Mouse (Mus musculus): ENCODE results near the gene Cfap157. TPM values are rescaled to one million over a fixed set of nuclear protein-coding genes. Genes with fewer than 3 reads are reported as not detected.

Cfap157 gene
- polyA plus RNA-seq, 1 experiment from 2014 or later: 0.75 TPM

DNA sequence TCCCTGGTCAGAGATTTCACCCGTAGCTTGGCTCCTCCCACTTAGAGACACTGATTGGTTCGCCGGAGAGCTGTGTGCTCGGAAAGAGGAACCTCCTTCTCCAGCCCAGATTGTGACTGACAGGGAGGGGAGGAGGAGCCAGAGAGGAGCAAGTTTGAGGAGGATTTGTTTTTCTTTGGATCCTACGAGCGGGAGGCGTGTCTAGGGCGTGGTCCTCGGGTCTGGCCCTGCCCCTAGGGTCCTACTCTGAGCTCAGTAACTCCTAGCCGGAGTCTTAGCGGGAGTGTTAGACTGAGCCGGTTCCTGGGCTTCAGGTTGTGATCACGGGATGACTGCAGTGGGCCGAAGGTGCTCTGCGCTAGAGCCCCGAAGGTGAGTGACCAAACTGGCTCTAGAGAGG lies 56.8 kb downstream of the Cfap157 start:
- no peaks in the 10 kb centered on the region; the same call in 1 of the 2 replicates for H3K36me3 ChIP-seq (ENCODE audit: control insufficient read depth, insufficient read depth, low read length)
- 1% methylated on average over 16 of the region's 16 CpGs for WGBS
- H3K4me1 ChIP-seq (ENCODE audit: control insufficient read depth, insufficient read depth, low read length): peaks cover 25% of the 10 kb centered on the region
- no peaks in the 10 kb centered on the region for H3K9me3 ChIP-seq (ENCODE audit: control insufficient read depth, low read depth, low read length)
- peak overlapping the region; percentile 51 for H3K4me2 ChIP-seq (replicated peaks; ENCODE audit: low read depth, low read length)
- peak overlapping the region; percentile 29 for H3K4me3 ChIP-seq (ENCODE audit: low read depth, low read length)
- no peaks in the 10 kb centered on the region for H3K27me3 ChIP-seq (ENCODE audit: control insufficient read depth, insufficient read depth, low read length)
- 0 out of 2 replicates have a peak overlapping the region, but pooled peaks have one; percentile 11 for H3K9ac ChIP-seq (replicated peaks; ENCODE audit: low read depth, low read length)
- peak overlapping the region; percentile 28; the same call in 1 of the 2 replicates for H3K27ac ChIP-seq (ENCODE audit: low read length)
- ATAC-seq (ENCODE audit: insufficient number of reproducible peaks, insufficient read depth, low FRiP score, low read depth): peak; percentile 93

Other genes starting within 250 kb of the Cfap157 start
- 10.6 and 14.0 TPM in 2 replicates for gene Fam102a, start 249.1 kb downstream of the Cfap157 start, polyA plus RNA-seq (2014; fragmentation: Nextera tagmentation; extraction: Ambion mirVana)
- gene Dpm2, start 213.6 kb downstream of the Cfap157 start, polyA plus RNA-seq (2014; fragmentation: Nextera tagmentation; extraction: Ambion mirVana): 122 TPM in 2 replicates
- gene Pip5kl1, start 209.6 kb downstream of the Cfap157 start, polyA plus RNA-seq (2014; fragmentation: Nextera tagmentation; extraction: Ambion mirVana): 0.46 and 1.4 TPM in 2 replicates
- 0.22 TPM in 1 of 2 replicates, not detected in the other for gene 9430097D07Rik, start 208.7 kb downstream of the Cfap157 start, polyA plus RNA-seq (2014; fragmentation: Nextera tagmentation; extraction: Ambion mirVana)
- 17.0 and 18.1 TPM in 2 replicates for gene St6galnac4, start 197.3 kb downstream of the Cfap157 start, polyA plus RNA-seq (2014; fragmentation: Nextera tagmentation; extraction: Ambion mirVana)
- 7.4 and 7.9 TPM in 2 replicates for gene St6galnac6, start 184.7 kb downstream of the Cfap157 start, polyA plus RNA-seq (2014; fragmentation: Nextera tagmentation; extraction: Ambion mirVana)
- 16.7 and 17.1 TPM in 2 replicates for gene Ak1, start 162.7 kb downstream of the Cfap157 start, polyA plus RNA-seq (2014; fragmentation: Nextera tagmentation; extraction: Ambion mirVana)
- 49.1 and 54.5 TPM in 2 replicates for gene Eng, start 137.8 kb downstream of the Cfap157 start, polyA plus RNA-seq (2014; fragmentation: Nextera tagmentation; extraction: Ambion mirVana)
- 25.9 and 27.1 TPM in 2 replicates for gene Fpgs, start 80.3 kb downstream of the Cfap157 start, polyA plus RNA-seq (2014; fragmentation: Nextera tagmentation; extraction: Ambion mirVana)
- gene Cdk9, start 71.4 kb downstream of the Cfap157 start, polyA plus RNA-seq (2014; fragmentation: Nextera tagmentation; extraction: Ambion mirVana): 78.6 and 80.8 TPM in 2 replicates
- 28.2 and 28.4 TPM in 2 replicates for gene Sh2d3c, start 63.4 kb downstream of the Cfap157 start, polyA plus RNA-seq (2014; fragmentation: Nextera tagmentation; extraction: Ambion mirVana)
- 0.67 and 0.77 TPM in 2 replicates for gene 6330409D20Rik, start 43.4 kb downstream of the Cfap157 start, polyA plus RNA-seq (2014; fragmentation: Nextera tagmentation; extraction: Ambion mirVana)
- gene Tor2a, start 27.2 kb downstream of the Cfap157 start, polyA plus RNA-seq (2014; fragmentation: Nextera tagmentation; extraction: Ambion mirVana): 71.3 and 75.7 TPM in 2 replicates
- gene Ttc16, start 8.8 kb downstream of the Cfap157 start, polyA plus RNA-seq (2014; fragmentation: Nextera tagmentation; extraction: Ambion mirVana): 0.13 and 0.64 TPM in 2 replicates
- 4.3 and 5.6 TPM in 2 replicates for gene Ptrh1, start 8.6 kb downstream of the Cfap157 start, polyA plus RNA-seq (2014; fragmentation: Nextera tagmentation; extraction: Ambion mirVana)
- 22.6 and 23.5 TPM in 2 replicates for gene Stxbp1, start 62.8 kb upstream of the Cfap157 start, polyA plus RNA-seq (2014; fragmentation: Nextera tagmentation; extraction: Ambion mirVana)
- gene Fam129b, start 91.7 kb upstream of the Cfap157 start, polyA plus RNA-seq (2014; fragmentation: Nextera tagmentation; extraction: Ambion mirVana): 31.9 and 34.7 TPM in 2 replicates
- gene Rpl12, start 177.1 kb upstream of the Cfap157 start, polyA plus RNA-seq (2014; fragmentation: Nextera tagmentation; extraction: Ambion mirVana): 232 and 269 TPM in 2 replicates
- gene Lrsam1, start 177.2 kb upstream of the Cfap157 start, polyA plus RNA-seq (2014; fragmentation: Nextera tagmentation; extraction: Ambion mirVana): 7.8 and 8.8 TPM in 2 replicates
- gene Slc2a8, start 197.7 kb upstream of the Cfap157 start, polyA plus RNA-seq (2014; fragmentation: Nextera tagmentation; extraction: Ambion mirVana): 12.1 and 14.0 TPM in 2 replicates

Data from stomach, embryonic 14.5 days (tissue).